Mouse (Mus musculus) liver, embryonic 14.5 days (tissue): Measurements from ENCODE around the gene Nrg3. TPM values are rescaled to one million over a fixed set of nuclear protein-coding genes. Genes with fewer than 3 reads are reported as not detected.

Experiments
- ATAC-seq: fragments of 200-750 bp; cut with Nextera tagmentation; 2 replicates; pipeline ENCODE4 v1.8.0; 2017; ENCODE audit warnings: moderate number of reproducible peaks, mild to moderate bottlenecking, moderate library complexity; ENCODE audit not compliant: insufficient read depth
- DNase-seq, 3 experiments: peaks; one replicate each; pipeline ENCODE4 v3.0.0-alpha.2; 2012 to 2013; ENCODE audit warnings: low read depth in 3 of 3, low spot score in 3 of 3
- H3K27ac ChIP-seq: fragments of 300-500 bp; sonication (generic); 2 replicates; pipeline ENCODE4 v1.5.1; 2014; ENCODE audit warnings: moderate library complexity, mild to moderate bottlenecking, control low read depth, inconsistent platforms
- H3K27me3 ChIP-seq: fragments of 300-500 bp; sonication (generic); 2 replicates; pipeline ENCODE4 v1.6.1; 2014; ENCODE audit warnings: mild to moderate bottlenecking, low read length, moderate library complexity; ENCODE audit not compliant: control insufficient read depth, insufficient read depth
- H3K36me3 ChIP-seq: fragments of 300-500 bp; sonication (generic); replicated peaks from 2 replicates; pipeline ENCODE4 v1.6.1; 2014; ENCODE audit warnings: low read depth; ENCODE audit not compliant: control insufficient read depth, insufficient read depth
- H3K4me1 ChIP-seq, 2 experiments: fragments of 200-500 bp in 1 of 2; fragments of 300-500 bp in 1 of 2; sonication (generic) in 1 of 2; replicated peaks; 2 replicates each; pipeline ENCODE4 v1.6.1; 2012 to 2014; ENCODE audit warnings: antibody characterized with exemption in 1 of 2, inconsistent platforms in 1 of 2, low read length in 1 of 2; ENCODE audit not compliant: control insufficient read depth in 2 of 2, insufficient read depth in 2 of 2
- H3K4me2 ChIP-seq: fragments of 300-500 bp; sonication (generic); 2 replicates; pipeline ENCODE4 v1.6.1; 2014; ENCODE audit warnings: low read depth, mild to moderate bottlenecking, control low read depth, moderate library complexity
- H3K4me3 ChIP-seq, 2 experiments: fragments of 200-500 bp in 1 of 2; fragments of 300-500 bp in 1 of 2; sonication (generic) in 1 of 2; 2 replicates each; pipeline ENCODE4 v1.5.1; 2012 to 2014; ENCODE audit warnings: low read depth in 2 of 2, low read length in 2 of 2, mild to moderate bottlenecking in 2 of 2, control low read depth in 1 of 2, inconsistent platforms in 1 of 2, moderate library complexity in 1 of 2; ENCODE audit not compliant: insufficient read depth in 1 of 2
- H3K9ac ChIP-seq: fragments of 300-500 bp; sonication (generic); replicated peaks from 2 replicates; pipeline ENCODE4 v1.6.1; 2014; ENCODE audit warnings: mild to moderate bottlenecking, control low read depth, moderate library complexity
- H3K9me3 ChIP-seq: fragments of 300-500 bp; sonication (generic); 2 replicates; pipeline ENCODE4 v1.6.1; 2016; ENCODE audit warnings: low read length, mixed read lengths; ENCODE audit not compliant: control insufficient read depth
- CTCF ChIP-seq: IDR thresholded peaks from 2 replicates; pipeline ENCODE4 v1.5.1; 2016; ENCODE audit warnings: antibody characterized with exemption, low read depth, control low read depth
- EP300 ChIP-seq: IDR thresholded peaks from 2 replicates; pipeline ENCODE4 v1.6.1; 2016; ENCODE audit warnings: antibody characterized with exemption, low read depth
- WGBS: fragments of 180-500 bp; shearing (Covaris S2); extraction: QIAGEN DNeasy Blood & Tissue Kit; methylation state at CpG from one replicate; pipeline ENCODE4 v1.1.7; 2014; ENCODE audit not compliant: insufficient replicate concordance; 5-methylcytosine and 5-hydroxymethylcytosine counted together
- polyA plus RNA-seq, 2 experiments: library from polyadenylated mRNA; depleted of rRNA in 1 of 2; stranded (reverse) in 1 of 2; unstranded in 1 of 2; fragments of >200 nt; fragmentation: Nextera tagmentation in 1 of 2; extraction: Ambion mirVana in 1 of 2; gene quantifications; 2 replicates each; pipeline versions ENCODE4 v1.2.1 to v1.2.3; 2012 to 2014

The Nrg3 gene
- polyA plus RNA-seq, 2 experiments = not detected

GRCm38 (mm10) chr14:39049021-39049420, 423.9 kb downstream of the Nrg3 start:
- no peak for DNase-seq
- Histone ChIP-seq H3K4me2 (no peak overlapping the region), H3K4me1 (no peaks in the 10 kb centered on the region), H3K36me3 (no peaks in the 10 kb centered on the region), H3K4me3 (no peak overlapping the region), H3K9me3 (no peaks in the 10 kb centered on the region), H3K27ac (no peak overlapping the region), H3K27me3 (no peaks in the 10 kb centered on the region), H3K9ac (no peak overlapping the region)
- ATAC-seq = no peak
- 37% methylated on average over 2 of the region's 2 CpGs for WGBS
- TF ChIP-seq EP300 (no peak), CTCF (no peak)

GRCm38 (mm10) chr14:39044290-39044689, 428.6 kb downstream of the Nrg3 start:
- ATAC-seq (no peak), DNase-seq (no peak)
- no peak overlapping the region for H3K9ac ChIP-seq
- H3K4me3 ChIP-seq = no peak overlapping the region
- no peak for TF ChIP-seq EP300
- no peak for TF ChIP-seq CTCF
- H3K4me1 ChIP-seq = no peaks in the 10 kb centered on the region
- no peak overlapping the region for H3K4me2 ChIP-seq
- H3K9me3 ChIP-seq = no peaks in the 10 kb centered on the region
- H3K27ac ChIP-seq = no peak overlapping the region
- 54% methylated on average over 1 of the region's 1 CpGs for WGBS
- no peaks in the 10 kb centered on the region for H3K27me3 ChIP-seq
- no peaks in the 10 kb centered on the region for H3K36me3 ChIP-seq

GRCm38 (mm10) chr14:39043793-39044192, 429.1 kb downstream of the Nrg3 start:
- Histone ChIP-seq H3K27me3 (no peaks in the 10 kb centered on the region), H3K36me3 (no peaks in the 10 kb centered on the region), H3K9ac (no peak overlapping the region), H3K4me3 (no peak overlapping the region), H3K9me3 (no peaks in the 10 kb centered on the region), H3K4me1 (no peaks in the 10 kb centered on the region), H3K27ac (no peak overlapping the region), H3K4me2 (no peak overlapping the region)
- 55% methylated on average over 3 of the region's 3 CpGs for WGBS
- TF ChIP-seq EP300 = no peak
- no peak for TF ChIP-seq CTCF
- DNase-seq = no peak
- ATAC-seq = no peak

- H3K36me3 ChIP-seq = no peaks in the 10 kb centered on the region
- H3K9ac ChIP-seq = no peak overlapping the region
- TF ChIP-seq EP300 = no peak
- TF ChIP-seq CTCF = no peak
- no peaks in the 10 kb centered on the region for H3K9me3 ChIP-seq
- no peaks in the 10 kb centered on the region for H3K4me1 ChIP-seq
- no peak overlapping the region for H3K27ac ChIP-seq
- H3K27me3 ChIP-seq = no peaks in the 10 kb centered on the region
- WGBS = 45% methylated on average over 5 of the region's 5 CpGs
- H3K4me2 ChIP-seq = no peak overlapping the region
- DNase-seq = no peak
- H3K4me3 ChIP-seq = no peak overlapping the region
- ATAC-seq = no peak
Measured at GRCm38 (mm10) chr14:39043384-39043783, 429.5 kb downstream of the Nrg3 start.

- H3K27ac ChIP-seq = no peak overlapping the region
- H3K9ac ChIP-seq = no peak overlapping the region
- no peaks in the 10 kb centered on the region for H3K9me3 ChIP-seq
- TF ChIP-seq EP300 = no peak
- no peak for TF ChIP-seq CTCF
- no peak for DNase-seq
- H3K4me1 ChIP-seq = no peaks in the 10 kb centered on the region
- no peak for ATAC-seq
- WGBS = 41% methylated on average over 1 of the region's 1 CpGs
- H3K4me2 ChIP-seq = no peak overlapping the region
- no peaks in the 10 kb centered on the region for H3K36me3 ChIP-seq
- H3K4me3 ChIP-seq = no peak overlapping the region
- no peaks in the 10 kb centered on the region for H3K27me3 ChIP-seq
Measured at GRCm38 (mm10) chr14:39039046-39039445, 433.8 kb downstream of the Nrg3 start.
